Mouse (Mus musculus) spleen, postnatal 36 days (tissue): ENCODE data around the gene Sync.

Source experiments
- DNase-seq, 2 experiments: peaks; one replicate each; pipeline ENCODE4 v3.0.0; 2022; ENCODE audit warnings: low spot score in 2 of 2, mixed read lengths in 1 of 2

Sync gene

DNA sequence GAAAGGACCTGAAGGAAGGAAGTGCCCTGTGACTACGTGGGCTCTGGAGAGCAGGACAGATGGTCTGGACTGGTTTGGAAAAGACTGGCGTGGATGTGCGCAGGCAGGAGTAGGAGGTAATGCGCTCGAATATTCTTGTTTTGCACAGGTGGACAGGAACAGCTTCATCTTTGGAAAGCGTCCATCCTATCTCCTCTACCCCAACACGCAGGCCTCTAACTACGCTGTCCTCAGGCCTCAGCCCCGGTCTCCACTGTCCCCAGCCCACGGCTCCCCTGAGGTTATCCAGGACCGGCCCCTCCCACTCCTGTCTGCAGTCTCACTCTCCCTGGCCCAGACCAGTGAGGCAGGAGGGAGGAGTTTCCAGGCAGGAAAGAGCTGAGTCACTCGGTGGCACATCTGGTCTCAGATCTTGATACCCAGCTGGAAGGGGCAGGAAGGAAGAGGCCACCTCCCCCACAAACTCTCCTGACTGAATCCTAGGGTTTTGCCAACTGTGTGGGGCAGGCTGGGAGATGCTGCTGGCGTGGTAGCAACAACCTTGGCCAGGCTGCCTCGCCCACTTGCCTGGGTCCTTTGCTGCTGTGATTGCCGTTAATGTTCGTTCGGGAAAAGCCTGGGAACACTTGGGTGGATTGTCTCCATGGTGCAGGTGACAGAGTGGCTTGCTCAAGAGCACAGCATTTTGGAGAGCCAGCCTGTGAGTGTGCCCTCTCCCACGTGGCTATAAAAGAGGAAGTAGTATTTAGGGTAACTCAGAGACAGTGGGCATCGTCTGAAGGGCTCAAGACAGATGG, 24.0 kb upstream of the Sync start:
- DNase-seq: peak; percentile 45 to 48

DNA sequence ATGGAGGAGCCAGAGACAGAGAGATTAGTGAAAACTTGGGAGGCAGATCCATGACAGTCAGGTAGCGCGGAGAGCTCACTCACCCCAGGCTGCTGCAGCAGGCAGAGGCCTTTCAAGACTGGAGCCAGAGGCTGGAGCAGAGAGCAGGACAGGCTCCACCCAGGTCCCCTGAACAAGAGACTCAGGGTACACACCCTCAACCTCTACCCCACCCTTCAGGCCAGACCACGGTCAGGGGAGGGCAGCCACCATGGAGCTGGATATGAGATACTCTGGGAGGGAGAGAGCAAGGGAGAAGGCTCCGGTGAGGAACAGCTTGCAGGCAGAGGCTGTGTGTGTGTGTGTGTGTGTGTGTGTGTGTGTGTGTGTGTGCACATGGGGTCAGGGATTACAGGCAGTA, 21.2 kb upstream of the Sync start:
- DNase-seq: no peak

DNA sequence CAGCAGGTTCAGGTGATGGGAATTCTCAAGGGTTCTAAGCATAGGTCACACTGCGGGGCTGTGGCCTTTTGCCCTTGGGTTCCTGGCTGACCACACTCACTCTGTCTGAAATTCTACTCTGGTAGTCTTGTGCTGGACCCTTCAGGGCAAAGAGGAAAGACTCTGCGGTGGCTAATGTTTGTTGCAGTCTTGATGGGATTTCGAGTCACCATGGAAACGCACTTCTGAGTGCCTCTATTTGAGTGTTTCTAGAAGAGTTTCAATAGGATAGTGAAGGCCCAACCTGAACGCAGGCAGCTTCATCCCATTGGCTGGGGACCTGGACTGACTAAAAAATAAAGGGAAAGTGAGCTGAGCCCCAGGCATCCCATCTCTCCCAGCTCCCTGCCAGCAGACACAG, 20.6 kb upstream of the Sync start:
- no peak for DNase-seq

DNA sequence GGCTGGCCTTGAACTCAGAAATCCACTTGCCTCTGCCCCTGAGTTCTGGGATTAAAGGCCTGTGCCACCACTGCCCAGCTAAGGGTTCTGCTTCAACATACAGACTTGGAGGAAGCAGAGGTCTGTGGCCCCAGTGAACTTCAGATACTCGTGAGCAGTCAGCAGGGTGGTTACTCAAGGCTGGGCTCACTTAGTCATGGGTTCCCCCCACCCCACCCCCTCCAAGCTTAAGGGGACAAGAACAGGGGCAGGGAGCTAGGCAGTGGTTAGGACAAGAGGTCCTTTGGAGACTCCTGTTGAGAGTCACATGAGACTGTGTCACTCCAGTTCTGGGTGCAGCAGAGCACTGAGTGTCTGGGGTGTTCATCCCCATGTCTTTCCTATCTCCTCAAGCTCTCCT, 18.7 kb upstream of the Sync start:
- no peak for DNase-seq

DNA sequence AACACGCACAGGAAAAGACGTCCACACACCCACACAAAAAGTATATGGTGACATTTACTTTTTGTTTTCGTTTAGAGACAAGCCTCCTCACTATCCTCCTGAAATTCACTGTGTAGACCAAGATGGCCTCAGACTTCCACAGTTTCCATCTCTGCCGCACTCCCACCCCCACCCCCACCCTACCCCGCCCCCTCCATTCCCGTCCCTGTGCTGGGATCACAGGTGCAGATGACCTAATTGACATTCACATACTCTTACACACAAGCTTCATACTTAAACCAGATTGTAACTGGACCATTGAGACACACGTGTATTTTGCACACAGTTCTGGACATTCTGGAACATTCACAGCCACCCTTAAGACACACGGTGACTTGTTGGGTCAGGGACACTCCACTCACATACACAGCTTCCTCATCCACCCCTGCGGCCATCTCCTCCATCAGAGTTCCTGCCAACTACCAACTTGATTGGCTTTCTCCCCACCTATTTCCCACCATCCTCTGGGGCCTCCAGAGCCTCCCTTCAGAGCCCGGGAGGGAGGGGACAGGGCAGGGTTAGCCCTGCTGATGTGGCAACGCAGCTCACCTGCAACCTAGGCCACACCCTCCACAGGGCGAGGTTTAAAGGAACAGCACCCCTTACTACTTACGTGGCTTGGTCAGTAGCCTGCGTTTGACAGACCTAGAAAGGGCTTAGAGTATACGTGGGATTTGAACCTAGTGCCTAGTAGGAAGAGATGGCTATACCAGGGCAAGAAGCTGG, 15.2 kb upstream of the Sync start:
- no peak for DNase-seq

DNA sequence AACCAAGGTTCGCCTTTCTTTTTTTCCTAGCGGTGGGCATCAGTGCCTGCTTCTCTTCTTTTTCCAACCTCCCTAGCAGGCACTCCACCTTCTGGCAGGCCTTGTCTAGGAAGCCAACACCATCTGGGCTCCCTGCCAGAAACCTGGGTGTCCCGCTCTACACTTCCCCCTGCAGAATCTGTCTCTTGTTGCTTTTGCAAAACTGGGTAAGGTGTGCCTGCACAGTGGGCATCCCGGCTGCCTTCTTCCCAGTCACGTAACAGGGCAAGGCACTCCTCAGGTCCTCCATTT, 14.7 kb upstream of the Sync start:
- no peak for DNase-seq

DNA sequence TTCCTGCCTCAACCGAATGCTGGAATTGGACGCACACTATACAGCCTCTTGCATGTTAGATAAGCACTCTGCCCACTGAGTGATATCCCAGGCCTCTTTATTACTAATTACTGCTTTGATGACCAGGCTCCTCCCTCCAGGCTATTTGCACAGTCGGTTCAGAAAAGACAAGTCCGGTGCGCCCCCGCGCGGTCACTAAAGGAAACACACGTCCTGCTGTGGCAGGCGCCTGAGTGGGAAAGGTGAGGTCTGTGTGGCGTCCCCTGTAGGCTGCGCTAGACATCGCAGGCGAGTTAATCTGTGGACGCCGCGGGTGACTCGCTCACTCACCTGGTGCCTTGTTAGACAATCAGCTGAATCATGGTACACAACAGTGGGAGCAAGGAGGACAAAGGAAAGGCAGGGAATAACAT, 11.0 kb upstream of the Sync start:
- peak; percentile 88 to 91 for DNase-seq

DNA sequence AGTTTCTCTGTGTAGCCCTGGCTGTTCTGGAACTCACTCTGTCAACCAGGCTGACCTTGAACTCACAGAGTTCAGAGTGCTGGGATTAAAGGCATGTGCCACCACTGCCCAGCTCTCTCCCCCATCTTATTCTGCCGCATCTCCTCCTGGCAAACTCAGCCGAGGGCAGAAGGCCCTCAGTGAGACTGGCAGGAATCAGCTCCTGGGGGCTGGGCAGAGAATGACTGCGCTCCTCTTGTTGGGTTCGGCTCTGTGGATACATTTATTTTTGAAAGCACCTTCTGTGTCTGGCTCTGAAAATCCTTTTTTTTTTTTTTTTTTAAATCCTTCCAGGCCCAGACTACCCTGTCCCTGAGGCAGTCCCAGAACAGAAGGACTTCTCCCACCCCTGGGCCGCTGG, 4.6 kb upstream of the Sync start:
- DNase-seq: no peak

DNA sequence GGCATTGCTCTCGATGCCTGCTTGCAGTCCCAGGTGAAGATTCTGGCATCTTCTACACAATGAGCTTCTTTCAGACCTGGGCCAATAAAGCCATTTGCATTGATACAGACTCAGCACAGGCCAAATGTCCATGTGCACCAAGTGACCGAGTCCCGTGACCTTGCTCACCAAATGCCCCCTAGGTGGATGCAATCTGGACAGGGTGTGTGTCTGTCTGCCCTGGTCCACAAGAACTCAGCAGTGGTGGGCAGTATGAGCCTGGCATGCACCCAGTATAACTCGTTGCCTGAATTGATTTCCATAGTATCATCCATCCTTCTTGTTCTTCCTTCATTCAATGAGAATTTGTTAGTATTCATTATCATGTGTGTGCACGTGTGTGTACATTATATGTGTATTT, 4.2 kb upstream of the Sync start:
- no peak for DNase-seq

DNA sequence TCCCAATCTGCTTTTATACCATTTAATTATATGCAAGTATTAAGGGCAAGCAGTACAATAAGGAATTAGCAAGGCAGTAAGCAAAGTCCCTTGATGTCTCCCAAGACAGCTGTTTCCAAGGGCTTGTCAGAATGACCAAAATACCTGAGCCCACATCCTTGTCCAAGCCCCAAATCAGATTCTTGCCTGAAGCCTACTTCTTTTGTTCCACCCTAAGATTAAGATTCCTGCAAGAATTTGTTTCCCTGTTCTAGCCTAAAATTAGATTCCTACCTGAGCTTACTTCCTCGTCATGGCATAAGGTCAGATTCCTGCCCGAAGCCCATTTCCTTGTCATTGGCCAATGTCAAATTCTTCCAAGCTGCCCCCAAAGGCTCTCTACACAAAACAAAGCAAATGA, 2.7 kb upstream of the Sync start:
- no peak for DNase-seq

DNA sequence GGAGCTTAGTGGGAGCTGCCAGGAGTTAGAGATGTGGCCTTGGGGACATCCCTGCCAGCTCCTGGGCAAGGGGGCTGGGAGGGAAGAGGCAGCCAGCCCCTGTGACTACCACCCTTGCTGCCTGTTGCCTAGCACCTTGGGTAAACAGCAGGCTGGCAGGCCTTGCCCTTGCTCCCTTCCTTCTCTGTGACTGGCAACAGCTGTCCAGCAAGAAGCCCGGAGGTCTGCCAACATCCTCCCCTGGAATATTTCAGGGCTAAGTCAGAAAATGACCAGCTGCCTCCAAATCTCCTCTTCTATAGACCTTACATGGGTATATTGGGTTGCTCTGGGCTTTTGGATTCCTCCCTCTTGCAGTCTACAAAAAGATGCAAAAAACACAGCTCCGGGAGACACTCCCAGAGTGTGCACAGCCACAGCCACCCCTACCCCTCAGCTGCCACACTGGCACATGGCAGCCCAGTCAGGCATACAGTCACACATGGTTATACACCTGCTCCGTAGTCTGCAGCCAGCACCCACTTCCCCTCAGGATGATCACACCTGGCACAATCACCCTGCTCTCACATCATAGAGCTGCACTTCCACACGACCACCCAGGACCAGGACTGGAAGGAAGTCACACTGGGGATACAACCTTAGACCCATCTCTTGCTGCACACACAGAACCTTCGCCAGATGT, 1.3 kb upstream of the Sync start:
- DNase-seq: no peak

DNA sequence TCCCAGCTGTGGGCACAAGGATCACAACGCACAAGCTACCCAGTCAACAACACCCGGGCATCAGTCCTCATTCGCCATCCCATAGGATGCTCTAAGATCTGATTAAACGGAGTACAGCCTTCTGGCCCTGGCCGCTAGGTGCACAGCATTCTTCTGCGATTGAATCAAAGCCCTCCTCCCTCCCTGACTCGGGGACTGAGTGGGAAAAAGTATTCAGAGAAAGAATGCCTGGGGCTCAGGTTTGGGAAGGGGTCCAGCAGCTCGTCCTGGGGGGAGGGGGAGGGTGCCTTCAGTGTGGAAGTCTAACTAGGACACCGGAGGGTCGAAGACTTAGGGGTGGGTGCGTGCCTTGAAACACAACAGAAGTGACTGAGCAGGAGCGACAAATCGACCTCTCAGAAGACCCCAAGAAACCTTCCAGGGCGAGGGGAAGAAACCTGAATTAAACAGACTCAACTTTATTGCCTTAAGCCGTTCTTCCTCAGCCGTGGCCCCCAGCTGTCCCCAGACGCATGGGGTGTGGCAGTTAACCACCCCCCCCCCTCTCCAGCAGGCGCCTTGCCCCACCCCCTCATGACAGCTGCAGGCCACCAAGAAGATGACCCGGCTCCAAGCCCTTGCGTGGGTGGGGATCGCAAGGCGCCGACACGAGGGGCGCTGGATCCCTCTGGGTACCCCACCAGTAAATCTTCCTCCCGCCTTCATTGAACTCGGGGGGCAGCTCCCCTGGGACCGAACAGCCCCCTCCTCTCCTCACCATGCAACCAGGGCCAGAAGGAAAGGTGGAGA, 540 bp upstream of the Sync start:
- DNase-seq: peak in 1 of 2 experiments; percentile 18

DNA sequence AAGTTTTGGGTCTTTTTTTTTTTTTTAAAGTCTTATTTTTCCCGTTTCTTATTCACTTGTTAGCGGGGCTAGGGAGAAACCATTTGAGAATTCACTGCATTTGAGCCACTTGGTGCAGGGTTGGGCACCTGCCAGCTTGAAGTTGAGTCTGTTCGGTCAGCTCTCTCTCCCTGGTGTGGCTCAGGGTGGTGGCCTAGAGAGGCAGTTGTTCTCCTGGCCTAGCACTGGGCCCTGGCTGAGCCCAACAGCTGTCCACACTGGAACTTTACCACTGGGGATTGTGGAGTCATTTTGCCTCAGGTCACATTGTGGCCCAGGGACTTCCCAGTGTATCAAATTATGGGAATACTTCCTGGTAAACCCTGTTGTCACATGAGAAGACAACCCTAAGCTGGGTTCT, 650 bp downstream of the Sync start:
- DNase-seq: no peak

DNA sequence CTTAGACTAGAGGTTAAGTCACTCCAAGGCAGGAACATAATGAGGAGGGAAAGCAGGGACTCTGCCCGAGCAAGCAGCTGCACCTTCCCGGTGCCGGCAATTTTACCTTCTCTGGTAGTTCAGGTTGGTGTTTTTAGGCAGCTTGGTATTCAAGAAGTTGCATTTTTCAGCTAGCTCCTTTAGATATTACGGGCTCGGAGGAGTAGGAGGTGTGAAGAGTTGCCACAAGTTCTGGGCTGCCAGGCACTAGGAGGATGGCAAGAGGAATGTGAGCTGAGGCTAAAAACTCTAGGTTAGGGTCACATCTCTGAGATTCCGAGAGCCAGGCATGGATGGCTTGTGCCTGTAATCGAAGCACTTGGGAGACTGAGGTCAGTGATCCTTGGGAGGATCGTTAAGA, 2.3 kb downstream of the Sync start:
- no peak for DNase-seq

DNA sequence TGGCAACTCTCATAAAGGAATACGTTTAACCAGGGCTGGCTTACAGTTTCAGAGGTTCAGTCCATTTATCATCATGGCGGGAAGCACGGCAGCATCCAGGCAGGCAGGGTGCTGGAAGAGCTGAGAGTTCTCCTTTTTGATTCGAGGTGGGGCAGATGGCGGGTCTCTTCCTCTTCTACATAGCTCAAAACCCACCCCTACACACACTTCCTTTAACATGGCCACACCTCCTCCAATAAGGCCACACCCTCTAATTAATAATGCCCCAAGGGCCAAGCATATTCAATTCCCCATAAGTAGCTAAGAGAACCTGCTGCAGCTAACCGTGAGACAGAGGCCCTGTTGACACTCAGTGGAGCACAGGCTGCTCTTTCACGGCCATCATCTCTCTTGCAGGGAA, 5.4 kb downstream of the Sync start:
- DNase-seq: no peak

DNA sequence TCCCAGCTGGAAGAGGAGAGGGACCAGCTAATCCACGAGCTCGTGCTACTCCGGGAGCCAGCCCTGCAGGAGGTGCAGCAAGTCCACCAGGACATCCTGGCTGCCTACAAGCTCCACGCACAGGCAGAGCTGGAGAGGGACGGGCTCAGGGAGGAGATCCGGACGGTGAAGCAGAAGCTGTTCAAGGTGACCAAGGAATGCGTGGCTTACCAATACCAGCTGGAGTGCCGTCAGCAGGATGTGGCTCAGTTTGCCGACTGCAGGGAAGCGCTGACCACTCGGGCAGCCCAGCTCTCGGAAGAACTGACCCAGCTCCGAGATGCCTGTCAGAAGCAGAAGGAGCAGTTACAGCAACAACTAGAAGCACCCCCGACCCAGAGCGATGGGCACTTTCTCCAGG, 6.3 kb downstream of the Sync start:
- no peak for DNase-seq

DNA sequence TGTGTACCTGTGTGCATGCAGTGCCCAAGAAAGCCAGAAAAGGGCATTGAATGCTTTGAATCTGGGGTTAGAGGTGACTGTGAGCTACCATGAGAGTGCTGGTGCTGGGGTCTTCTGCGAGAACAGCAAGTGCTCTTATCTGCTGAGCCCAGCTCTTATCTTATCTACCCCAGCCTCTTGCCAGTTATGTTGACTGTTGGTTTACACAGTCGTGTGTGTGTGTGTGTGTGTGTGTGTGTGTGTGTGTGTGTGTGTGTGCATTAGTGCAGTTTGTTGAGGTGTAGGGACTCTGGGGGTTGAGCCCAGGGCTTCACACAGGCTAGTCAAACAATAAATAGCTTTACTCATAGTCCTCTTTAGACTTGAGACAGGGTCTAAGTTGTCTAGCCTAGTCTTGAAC, 7.8 kb downstream of the Sync start:
- no peak for DNase-seq

DNA sequence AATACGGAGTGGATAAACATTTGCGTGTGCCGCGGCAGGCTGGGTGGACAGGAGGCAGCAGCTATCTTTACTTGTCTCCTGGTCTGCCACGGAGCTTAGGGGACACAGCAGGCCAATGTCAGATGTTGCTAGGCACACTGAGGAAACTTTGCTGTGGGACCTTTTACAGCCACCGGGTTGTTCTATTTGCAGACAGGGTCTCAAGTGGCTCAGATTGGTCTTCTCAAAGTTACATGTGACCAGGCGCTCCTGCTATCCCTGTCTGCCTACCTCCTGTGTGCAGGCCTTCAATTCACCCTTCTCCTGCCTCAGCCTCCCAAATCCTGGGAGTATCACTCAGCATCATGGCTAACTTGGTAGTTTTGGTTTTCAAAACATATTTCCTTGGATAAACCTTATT, 8.6 kb downstream of the Sync start:
- DNase-seq: no peak

DNA sequence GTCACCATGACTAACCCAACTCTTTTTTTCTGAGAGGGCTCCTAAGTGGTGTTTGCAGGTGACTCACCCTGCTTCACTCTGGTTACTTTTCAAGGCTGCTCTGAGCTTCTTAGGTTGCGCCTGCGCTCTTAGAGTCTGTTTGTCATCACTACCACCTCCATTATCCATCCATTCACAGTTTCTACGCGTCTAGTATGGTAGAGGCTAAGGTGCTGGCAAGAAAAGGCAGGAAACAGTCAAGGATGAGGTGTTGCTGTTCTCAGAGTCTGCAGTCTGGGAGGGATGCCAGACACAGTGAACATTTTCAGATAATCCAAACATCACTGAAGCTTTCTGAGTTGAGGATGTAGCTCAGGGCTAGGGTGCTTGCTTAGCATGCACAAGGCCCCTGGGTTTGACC, 10.3 kb downstream of the Sync start:
- no peak for DNase-seq

DNA sequence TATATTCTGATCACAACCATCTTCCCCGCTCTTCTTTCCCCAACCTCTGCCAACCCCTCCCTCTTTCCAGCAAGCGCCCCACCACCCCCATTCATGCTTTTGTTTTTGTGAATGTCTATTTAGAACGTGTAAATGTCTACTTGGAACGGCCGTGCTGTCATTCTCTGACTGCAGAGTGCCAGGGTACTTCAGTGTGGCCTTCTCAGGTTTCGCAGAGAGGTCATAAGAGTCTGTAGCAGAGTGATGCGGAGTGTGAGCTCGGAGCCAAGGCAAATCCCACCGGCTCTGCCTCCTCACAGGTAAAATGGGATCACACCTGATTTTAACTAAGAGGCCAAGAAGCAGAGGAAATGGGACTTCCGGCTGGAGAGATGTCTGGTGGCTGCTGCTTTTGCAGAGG, 11.7 kb downstream of the Sync start:
- no peak for DNase-seq

DNA sequence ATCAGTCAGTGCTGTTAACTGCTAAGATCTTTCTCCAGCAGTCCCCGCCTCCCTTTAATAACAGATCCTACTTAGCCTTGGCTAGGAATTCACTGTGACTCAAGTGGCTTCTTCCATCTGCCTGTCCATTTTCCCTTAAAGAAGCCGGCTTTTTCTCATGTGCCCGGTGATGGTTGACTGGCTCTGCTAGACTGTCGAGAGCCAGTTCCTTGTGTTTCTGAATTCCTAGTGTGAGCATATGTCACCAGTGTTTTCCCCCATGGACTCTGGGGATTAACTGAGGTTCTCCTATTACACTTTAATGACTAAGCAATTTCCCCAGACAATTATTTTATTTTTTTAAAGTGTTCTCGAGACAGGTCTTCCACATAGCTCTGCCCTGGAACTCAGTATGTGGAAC, 16.0 kb downstream of the Sync start:
- DNase-seq: no peak

DNA sequence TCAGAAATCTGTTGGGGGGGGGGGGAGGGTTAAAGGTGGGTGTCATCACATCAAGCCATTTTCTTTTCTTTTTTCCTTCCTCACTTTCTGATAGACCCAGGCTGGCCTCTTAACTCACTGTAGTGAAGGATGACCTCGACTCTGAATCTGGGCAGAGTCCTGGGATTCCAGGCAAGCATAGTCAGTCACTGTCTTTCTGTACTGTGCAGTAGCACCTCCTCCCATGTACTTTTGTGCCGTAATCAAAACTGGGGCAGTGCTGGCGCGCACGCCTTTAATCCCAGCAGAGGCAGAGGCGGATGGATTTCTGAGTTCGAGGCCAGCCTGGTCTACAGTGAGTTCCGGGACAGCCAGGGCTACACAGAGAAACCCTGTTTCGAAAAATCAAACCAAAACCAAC, 16.4 kb downstream of the Sync start:
- DNase-seq: no peak
